Mouse (Mus musculus) T-helper 1 cell (primary cell): ENCODE measurements around the gene Herc4.

Source experiments
- in situ Hi-C: fragments of 300-600 bp; cut with MboI, MseI; formaldehyde crosslinking; loops from one replicate; pipeline ENCODE4 v1.15.1; 2025; ENCODE audit warnings: high pct_unique_total_duplicates

The Herc4 gene

DNA sequence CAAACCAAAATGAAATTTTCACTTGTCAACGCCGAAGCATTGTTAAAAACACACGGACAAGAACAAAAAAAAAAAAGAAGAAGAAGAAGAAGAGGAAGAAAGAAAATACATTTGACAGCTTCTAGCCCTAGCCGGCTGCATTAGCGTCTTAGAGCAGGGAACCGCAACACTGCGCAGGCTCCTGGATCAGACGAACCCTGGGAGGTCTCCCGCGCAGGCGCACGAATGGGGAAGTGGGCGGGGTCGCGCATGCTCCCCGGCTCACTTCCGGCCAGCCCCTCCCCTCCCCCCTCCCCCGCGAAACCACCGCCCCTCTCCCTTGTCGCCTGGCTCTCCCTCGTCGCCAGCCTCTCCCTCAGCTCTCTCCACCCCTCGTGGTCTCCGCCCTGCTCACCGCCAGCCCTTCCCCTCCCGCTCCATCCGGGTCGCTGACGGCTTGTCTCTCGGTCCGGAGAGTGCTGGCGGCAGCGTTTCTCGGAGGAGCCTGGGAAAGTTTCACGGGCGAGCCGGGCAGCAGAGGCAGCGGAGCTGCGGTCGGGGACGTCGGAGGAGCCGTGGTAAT, at the start of gene Herc4:
Gene Herc4, plus strand, starts transcription at position 318 of the 562 bp plus-strand sequence.
- in situ Hi-C loops, result no loop called here

DNA sequence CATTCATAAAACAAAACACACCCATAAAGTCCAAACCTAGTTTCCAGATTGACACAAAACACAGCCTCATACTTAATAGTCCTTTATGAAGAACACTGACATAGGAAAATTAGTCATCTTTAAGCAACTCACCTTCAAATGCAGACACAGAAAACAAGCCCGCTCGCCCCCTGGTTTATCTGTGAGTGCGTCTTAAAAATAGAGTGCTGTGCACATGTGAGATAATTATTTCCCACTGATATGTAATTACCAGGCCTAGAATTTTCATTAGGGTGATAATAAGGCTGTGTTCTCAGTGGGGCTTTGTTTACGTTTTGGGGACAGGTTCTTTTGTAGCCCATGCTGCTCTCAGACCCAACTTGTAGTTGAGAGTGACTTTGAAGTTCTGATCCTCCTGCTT, 44.6 kb upstream of the Herc4 start:
- in situ Hi-C loops, result no loop called here

DNA sequence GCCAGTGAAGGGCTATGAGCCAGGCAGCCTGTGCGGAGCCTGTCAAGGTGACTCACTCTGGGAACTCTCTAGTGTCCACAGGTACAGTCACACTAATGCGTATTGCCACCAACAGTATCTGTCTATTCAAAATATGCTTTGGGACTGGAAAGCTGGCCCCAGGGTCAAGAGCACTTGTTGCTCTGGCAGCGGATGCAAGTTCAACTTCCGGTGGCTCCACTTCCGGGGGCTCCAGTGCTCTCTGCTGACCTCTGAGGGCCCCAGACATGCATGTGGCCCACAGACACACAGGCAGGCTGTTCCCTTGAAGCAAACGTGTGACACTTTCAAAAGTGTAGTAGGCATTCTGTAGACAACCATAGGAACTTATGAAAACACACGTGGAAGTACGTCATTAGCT, 42.1 kb upstream of the Herc4 start:
- in situ Hi-C loops, result no loop called here

DNA sequence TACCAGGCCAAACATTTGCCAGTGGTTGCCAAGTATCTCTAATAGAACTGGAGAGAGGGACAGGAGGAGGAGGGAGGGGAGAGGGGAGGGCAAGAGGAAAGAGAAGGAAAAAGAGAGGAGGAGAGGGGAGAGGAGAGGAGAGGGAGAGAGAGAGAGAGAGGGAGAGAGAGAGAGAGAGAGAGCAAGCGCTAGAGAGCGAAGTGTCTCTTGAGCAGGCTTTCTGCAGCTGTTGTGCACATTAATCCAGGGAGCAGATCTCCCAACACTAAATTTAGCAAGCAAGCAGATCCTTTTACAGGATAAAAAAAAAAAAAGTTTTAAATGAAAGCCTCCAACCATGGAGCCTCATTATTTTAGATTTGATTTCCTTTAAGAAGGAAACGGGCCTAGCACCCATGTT, 40.6 kb upstream of the Herc4 start:
- in situ Hi-C loops, result no loop called here

DNA sequence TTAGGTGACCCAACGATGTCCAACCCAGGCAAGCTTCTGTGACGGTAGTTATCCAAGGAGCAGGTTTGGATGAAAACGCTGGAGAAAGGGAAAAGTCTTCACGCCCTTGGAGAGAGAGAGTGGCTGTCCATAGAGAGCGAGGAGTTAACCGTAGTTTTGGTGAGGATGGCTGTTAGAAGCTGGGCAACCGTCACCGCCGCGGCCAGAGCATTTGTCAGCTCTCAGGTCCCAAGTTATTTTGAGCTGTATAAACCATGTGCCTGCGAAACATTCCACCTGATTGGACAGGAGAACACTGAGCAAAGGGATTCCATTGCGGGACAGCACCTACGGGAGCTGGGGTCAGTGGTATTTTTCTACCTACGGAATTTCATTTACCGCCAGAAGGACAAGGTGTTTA, 39.9 kb upstream of the Herc4 start, which contains the start of gene Mypn:
Gene Mypn, minus strand, starts transcription at position 225 of the 400 bp plus-strand sequence.
- in situ Hi-C loops, result no loop called here

DNA sequence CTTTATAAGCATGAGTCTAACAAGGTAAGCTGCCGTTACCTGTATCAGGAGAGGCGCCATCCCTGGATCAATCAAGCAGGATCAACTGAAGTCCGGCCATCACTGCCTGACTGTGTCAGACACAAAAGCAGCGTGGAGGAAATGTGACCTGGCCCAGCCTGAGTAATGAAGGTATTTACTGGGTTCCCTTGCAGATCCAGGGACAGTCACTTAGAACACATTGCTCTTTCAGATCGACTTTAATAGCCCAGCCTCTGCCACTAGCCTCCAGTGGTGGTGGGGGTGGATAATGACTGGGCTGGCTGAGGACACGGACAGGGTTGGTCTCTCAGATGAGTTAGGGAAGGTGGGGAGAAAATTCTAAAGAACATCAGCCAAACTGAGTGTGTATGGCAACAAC, 34.7 kb upstream of the Herc4 start:
- in situ Hi-C loops, result no loop called here

DNA sequence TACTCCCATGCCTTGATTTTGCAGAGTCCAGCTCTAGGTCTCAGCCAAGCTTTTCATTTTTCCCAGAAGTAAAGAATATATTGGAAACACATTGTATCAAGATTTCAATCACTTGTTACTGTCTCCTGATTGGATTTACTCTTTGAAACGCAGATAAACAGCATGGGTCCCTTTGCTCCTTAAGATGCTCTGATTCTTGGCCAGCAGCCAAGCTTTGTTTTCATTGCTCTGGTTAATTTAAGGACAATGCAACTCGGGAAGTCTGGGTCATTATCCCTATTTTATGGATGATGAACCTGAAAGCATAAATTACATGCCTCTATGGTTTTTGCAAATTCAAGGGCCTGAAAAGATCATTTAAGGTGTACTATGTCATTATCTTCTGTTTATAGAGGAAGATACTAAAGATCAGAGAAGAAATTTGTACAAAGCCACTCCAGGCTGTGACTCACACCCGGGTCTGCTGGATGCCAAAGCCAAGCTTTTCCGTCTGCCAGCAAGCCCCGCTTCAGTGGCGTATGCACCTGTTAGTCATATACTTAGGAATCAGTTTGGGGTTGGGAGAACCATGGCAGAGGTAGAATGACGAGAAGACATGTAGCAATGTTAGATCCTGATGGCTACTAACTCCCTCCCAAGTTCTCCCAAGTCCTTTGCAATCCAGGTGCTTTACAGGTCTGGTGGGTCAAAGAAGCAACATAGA, 22.4 kb upstream of the Herc4 start:
- in situ Hi-C loops, result no loop called here

DNA sequence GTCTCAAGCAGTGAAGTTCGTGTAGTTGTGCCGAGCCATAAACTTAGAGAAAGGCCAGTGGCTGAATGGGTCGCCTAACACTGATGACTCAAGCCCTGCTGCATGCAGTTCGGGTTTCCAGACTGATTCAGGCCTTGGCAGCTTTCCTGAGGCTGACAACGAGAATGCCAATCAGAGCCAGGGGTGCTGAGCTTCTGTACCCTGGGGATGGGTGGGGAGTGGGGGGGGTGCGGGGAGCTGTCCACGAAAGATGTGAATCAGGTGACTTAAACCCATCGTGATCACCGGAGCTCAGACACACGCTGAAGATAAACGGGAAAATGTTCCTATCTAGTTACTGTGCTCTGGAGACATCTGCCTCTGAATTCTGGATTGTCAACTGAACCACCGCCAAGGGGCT, 19.3 kb upstream of the Herc4 start:
- in situ Hi-C loops, result no loop called here

DNA sequence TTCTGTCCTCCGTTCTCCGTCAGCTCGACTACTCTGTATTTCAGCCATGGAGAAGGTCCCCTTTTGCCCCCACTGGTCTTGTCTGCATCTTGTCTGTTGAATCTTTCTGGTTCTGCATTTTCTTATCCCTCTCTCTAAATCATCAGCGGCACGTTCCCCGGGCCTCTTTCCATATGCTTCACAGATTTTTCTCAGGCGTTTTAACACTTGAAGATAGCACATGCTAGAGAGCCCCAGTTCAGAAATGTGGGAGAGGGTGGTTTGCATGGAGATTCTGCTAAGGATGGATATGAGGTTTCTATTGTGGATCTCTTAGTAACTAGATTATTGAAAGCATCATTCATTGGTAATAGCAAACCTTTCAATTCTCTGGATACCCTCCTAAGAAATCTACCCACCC, 13.3 kb upstream of the Herc4 start:
- in situ Hi-C loops, result loop anchor here (5.0 kb wide), 1 partner anchor 48 kb away; no protein-coding TSS in a partner anchor

DNA sequence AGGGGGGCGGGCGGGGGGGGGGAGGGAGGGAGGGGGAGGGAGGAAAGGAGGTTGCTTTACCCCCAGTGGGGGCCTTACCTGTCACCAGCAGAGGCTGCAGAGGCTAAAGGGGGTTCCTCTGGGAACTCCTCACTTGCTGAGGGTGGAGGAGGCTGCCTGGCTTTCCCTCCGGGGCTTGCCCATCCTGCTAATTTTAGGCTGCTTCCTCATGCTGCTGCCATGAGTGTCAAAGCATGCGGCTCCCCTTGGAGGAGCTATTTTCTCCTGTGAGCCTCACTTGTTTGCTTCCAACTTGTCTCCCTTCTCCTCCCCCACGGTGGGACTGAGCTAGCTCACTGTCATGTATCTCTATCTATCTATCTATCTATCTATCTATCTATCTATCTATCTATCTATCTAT, 12.8 kb upstream of the Herc4 start:
- in situ Hi-C loops, result loop anchor here (5.0 kb wide), 1 partner anchor 49 kb away; no protein-coding TSS in a partner anchor

DNA sequence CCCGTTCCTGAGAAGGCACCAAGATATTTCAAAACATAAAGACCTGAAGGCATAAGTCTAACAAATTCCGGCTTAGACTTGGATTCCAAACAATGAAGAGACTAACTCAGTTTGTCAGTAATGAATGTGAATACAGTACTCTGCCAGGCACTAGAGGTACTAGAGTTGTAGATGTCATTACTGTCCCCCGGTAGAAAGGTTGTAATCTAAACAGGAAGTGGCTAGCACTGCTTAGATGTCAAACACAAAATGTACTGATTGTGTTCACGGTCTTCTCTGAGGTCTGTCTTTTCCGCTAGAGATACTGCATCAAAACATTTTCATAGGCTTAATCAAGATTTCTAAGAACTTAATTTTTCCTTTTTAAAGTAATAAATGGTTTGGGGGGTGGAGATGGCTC, 12.0 kb upstream of the Herc4 start:
- in situ Hi-C loops, result loop anchor here (5.0 kb wide), 1 partner anchor 49 kb away; no protein-coding TSS in a partner anchor

DNA sequence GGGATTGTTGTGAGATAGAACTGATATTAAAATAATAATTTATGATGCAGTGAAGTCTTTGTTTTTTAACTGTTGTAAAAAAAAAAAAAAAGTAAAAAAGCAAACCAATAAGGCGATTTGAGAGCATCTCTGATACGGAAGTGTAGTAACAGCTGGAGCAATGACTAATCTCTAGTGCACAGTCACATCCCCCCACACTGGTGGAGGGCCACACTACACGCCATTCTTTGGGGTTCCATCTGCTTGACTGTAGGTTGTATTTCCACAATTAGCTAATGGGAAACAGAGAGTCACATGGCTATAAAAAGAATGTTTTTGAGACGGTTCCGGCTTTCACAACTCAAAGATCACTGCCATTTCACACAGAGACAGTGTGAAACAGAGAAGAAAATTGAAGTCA, 9.5 kb upstream of the Herc4 start:
- in situ Hi-C loops, result loop anchor here (5.0 kb wide), 1 partner anchor 52 kb away; no protein-coding TSS in a partner anchor

DNA sequence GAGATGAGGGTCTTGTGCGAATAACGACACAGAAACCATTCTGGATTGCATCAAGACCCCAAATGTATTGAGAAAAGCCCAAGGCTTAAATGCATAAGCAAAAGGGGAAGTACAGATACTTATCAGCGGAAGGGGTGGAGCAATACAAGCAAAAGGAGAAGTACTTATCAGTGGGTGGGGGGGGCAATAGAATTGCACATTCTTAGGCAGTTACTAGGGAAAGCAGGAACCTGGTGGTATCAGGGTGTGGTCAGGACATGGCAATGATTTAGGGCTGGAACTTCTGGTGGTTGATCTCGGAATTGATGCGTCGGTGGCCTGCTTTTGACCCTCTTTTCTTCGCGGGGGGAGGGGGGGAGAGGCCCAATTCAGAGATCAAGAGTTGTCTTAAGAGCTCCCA, 7.7 kb upstream of the Herc4 start:
- in situ Hi-C loops, result no loop called here

DNA sequence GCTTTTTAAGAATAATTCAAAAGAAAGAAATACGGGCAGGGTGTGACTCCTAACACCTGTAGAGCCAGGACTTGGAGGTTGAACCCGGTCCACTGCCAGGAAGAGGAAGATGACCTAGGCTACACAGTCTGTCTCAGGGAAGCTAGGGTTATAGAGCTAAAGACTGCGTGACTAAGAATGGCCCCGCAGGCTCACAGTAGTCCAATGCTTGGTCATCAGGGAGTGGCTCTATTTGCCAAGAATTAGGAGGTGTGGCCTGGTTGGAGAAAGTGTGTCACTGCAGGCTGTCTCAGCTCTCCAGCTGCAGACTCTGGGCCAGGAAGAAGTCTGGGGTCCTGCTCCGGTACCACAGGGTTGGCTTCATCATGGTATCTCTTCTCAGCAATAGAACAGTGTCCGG, 6.9 kb upstream of the Herc4 start:
- in situ Hi-C loops, result no loop called here

DNA sequence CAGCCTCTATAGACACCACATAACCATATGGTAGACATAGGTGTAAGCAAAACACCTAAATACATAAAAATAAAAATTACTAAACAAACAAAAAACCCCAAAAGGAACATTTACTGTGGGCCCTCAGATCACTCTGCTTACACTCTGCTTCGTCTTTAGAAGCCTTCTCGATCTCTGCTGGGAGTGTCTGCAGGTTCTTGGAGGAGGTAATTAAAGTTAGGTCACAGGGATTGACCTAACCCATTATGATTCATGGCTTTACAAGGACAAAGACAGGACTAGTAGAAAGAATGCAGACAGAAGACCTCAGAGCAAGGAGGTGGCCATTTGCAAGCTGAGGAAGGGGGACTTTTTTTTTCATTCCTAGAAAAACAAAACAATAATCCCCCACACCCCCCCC, 6.4 kb upstream of the Herc4 start:
- in situ Hi-C loops, result no loop called here

DNA sequence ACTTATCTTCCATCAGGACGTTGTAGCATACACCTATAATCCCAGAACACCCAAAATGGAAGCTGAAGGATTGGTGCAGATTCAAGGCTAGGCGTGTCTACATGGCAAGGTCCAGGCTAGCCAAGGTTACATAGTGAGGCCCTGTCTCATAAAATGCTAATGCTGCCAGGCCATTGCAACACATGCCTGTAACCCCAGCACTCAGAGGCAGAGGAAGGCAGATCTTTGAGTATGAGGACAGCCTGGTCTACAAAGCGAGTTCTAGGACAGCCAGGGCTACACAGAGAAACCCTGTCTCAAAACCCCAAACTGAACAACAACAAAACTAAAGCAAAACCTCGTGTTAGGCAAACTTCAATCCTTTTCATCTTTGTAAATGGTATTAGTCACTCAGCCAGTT, 5.5 kb upstream of the Herc4 start:
- in situ Hi-C loops, result no loop called here

DNA sequence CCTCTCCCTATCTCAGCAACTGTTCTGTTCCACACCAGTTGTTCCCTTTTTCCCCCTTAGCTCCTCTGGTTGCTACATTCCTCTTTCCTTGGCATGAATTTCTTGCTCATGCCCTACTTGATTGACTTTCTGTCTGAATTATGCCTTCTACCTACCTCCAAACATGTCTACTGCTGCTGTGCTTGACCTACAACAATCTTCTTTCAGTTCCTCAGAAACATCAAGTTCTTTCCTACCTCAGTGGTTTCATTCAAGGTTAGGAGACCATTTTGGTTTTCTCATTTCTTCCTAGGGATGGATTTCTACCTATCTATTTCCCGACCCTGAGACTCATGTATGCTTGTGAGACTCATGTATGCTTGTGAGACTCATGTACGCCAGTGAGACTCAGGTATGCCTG, 3.8 kb upstream of the Herc4 start:
- in situ Hi-C loops, result no loop called here

DNA sequence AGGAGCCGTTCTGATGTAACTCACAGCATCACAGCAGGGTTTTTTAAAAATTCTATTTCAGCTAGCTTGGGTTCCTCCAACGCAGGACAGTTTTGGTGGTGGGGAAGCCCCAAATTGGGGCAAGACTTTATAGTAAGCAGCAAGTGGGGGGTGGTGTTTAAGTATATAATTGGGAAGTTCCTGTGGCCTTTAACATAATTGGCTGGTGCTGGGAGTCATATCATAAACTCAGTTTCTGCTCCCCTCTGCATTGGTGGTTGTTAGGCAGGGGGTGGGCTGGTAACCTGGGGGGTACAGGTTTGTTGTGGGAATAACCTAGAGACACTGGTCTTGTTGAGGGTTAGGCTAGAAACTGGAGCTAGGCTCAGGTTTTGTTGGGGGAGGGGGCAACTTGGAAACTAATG, 2.7 kb upstream of the Herc4 start:
- in situ Hi-C loops, result no loop called here

DNA sequence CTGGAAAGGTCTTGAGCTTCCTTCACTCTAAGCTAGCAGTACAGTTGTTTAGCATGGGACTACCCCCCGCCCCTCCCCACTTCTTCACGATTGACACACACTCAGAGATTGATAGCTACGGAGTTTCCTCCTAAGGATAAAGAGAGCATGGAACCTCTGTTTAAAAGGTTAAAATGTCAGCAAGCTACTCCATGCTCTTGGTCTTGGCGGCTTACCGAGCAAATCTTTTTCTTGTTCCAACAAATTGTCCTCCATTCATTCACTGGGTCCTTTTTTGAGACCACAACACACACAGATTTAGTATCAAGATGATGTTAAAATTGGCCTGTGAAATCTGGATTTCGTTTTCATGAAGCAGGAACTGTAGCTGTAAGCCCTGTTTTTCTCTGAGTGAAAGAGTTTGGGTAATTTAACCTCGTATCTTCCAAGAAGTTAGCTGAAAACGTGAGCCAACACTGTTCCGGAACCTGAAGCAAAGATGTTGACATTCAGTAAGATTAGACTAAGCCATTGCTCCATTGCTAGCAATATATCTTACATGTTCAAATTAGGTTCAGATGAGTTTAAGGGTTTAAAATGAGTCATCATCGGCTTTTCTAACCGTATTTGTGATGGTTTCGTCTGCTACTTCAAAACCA, 693 bp upstream of the Herc4 start:
- in situ Hi-C loops, result no loop called here

DNA sequence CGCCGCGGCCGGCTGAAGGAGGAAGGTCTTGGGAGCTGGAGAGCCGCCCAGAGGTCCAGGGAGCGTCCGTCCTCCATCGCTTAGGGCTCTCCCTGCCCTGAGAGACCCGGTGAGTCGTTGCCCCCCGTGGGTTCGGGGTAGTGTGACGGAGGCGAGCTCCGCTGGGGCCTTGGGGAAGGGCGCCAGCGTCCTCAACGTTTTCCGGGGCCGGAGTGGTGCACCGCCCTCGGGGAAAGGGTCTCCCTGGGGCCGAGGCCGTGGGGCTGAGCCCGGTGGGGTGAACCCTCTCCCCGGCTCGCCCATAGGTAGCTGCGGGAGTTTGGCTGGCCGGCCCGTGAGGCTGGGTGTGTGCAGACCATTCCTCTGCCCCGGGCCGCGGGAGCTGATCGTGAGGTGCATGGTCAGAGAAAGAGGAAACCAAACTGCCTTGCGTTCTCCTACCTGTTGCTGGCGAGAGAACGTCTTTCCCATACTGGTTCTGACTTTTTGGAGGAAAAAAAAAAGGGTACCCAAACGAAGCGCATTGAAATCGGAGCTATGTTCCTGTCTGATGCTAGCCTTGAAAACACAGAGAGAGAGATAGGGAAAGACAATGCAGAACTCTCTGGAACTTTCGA, 553 bp downstream of the Herc4 start:
- in situ Hi-C loops, result no loop called here

DNA sequence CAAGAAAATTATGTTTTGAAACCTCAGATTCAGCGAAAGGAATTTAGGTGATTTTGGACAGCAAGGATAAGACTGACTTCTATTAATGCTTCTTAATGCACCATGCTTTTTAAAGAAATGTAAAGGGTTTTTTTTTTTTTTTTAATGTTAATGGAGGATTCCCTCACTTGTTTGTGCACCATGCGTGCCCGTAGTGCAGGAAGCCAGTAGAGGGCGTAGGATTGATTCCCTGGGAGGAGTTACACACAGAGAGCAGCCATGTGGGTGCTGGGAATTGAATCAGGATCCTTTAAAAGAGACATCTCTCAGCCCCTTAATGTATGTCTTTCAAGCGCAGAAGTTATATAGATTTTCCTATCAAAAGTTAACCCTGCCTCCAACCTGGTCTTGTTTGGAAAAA, 1.1 kb downstream of the Herc4 start:
- in situ Hi-C loops, result no loop called here

DNA sequence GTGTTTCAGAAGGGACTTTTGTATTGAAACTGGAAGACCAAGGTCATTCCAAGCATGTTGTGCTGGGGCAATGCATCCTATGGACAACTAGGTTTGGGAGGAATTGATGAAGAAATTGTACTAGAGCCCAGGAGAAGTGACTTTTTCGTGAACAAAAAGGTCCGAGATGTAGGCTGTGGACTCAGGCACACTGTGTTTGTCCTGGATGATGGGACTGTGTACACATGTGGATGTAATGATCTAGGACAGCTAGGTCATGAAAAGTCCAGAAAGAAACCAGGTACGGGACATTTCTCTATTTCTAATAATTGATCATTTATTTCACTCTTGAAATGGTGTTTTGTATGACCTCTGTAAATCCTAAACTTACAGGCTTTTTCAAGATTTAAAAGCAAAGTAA, 2.2 kb downstream of the Herc4 start:
- in situ Hi-C loops, result no loop called here

DNA sequence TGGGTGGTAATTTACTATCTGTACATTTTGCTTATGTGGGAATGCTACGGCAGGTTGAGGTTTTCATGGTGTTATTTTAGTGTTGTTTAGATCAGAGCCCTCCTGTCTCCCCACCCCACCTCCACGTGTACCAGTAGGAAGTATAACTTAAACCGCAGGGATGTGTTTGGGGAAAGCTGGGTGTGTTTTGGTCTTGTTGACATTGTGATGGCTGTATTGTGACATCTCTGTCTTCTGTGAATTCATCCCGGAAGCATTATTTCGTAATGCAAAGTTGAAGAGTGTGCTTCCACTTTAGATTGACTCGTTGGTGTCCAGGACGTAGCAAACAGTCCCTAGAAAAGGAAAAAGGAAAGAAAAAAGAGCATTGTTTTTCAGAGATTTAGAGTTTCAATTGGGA, 3.8 kb downstream of the Herc4 start:
- in situ Hi-C loops, result no loop called here
